Mouse (Mus musculus) adipocyte (in vitro differentiated cells): ENCODE measurements around the gene Ubap1l.

Source experiments
- DNase-seq: peaks from one replicate; pipeline ENCODE4 v3.0.0-alpha.2; 2016; ENCODE audit warnings: low spot score

Gene Ubap1l

DNA sequence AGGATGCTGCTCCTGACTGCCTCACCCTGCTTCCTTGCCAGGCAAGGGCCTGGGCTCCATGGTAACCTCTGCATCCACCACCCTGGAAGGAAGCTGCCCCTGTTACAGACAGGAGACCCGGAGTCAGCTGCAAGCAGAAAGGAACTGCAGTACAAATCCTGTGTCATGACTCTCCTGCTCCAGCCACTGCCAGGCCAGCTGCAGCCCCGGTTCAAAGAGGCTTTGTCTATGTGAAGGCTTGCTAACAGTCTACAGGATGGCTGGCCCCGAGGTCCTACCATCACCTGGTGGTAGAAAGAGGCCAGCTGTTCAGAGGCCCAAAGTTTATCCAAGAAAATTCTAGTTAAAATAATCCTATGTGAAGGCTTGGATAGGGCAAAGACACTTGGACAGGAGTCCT, 50.5 kb downstream of the Ubap1l start:
- DNase-seq: no peak

- peak; percentile 40 for DNase-seq
Measured at GRCm38 (mm10) chr9:65417738-65418137, 56.9 kb downstream of the Ubap1l start.

- no peak for DNase-seq
Measured at GRCm38 (mm10) chr9:65419633-65420032, 58.8 kb downstream of the Ubap1l start.

GRCm38 (mm10) chr9:65422760-65423501, 62.1 kb downstream of the Ubap1l start, which contains the start of gene Slc51b:
Slc51b (minus strand) TSS chr9:65422955.
- no peak for DNase-seq

GRCm38 (mm10) chr9:65424393-65424792, 63.6 kb downstream of the Ubap1l start:
- DNase-seq: no peak

DNA sequence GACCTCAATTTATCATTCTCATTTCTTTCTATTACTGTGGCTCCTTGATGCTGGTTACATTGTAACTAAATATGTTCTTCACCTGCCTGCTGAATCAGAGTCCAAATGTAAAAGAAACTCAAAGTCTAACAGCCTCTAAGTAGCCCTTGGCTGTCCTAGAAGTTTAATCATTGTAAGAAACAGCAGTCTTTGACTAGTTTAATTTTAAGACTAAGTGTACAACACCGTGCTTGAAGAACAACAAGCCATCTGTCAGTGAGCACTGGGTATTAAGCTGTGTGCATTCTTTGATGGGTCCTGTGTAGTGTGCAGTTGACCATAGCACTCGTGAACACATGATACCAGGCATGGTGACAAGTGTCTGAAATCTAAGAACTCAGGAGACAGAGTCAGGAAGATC, 66.7 kb downstream of the Ubap1l start:
- no peak for DNase-seq

DNA sequence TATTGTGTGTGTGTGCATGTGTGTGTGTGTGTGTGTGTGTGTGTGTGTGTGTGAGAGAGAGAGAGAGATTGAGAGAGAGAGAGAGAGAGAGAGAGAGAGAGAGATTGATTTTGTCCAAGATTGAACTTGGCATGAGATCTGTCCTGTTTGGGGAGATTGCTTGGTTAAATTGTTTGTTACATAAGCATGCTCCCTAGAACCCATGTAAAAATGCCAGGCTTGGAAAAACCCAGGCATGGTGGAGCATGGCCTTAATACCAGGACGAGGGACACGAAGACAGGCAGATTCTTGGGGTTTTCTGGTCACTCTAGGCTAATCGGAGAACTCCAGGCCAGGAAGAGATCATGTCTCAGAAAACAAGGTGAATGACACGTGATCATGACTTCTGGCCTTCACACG, 67.2 kb downstream of the Ubap1l start:
- DNase-seq: no peak
